Mouse (Mus musculus) 3T3-L1 (cell line): ENCODE results near the gene Ints2.

Source experiments
- DNase-seq: peaks from one replicate; pipeline ENCODE4 v3.0.0-alpha.2; 2015; ENCODE audit warnings: low read depth, low spot score

Ints2 gene

GRCm38 (mm10) chr11:86174173-86174572 lies 83.2 kb downstream of the Ints2 start:
- DNase-seq: peak; percentile 74

- DNase-seq: no peak
These were observed 86.6 kb downstream of the Ints2 start for GRCm38 (mm10) chr11:86170743-86171142.
